Mouse (Mus musculus) embryonic stem cell, embryonic (primary cell): ENCODE results near the gene Gm4981.
"Not testable (repeated sequence)": the region's sequence is repeated elsewhere in the genome, so short reads cannot be mapped to it uniquely, and the experiment has no call there.

Experiments
- CTCF ChIA-PET, 4 experiments: fragments of 300-600 bp in 2 of 4; fragments of 350-600 bp in 2 of 4; sonication (Branson Sonifier 250); formaldehyde crosslinking; loops; one replicate each; lab custom pipeline; 2022; ENCODE audit warnings: inconsistent platforms in 2 of 4; lab: Charles Lee
- POLR2A ChIA-PET, 4 experiments: fragments of 300-600 bp in 2 of 4; fragments of 350-600 bp in 2 of 4; sonication (Branson Sonifier 250); formaldehyde crosslinking; loops; one replicate each; lab custom pipeline; 2022; ENCODE audit warnings: antibody characterized with exemption in 4 of 4, inconsistent platforms in 1 of 4; lab: Charles Lee

Gene Gm4981

GRCm38 (mm10) chr10:58236613-58237012 lies at the start of gene Gm4981:
Gm4981 (minus strand) TSS chr10:58236701.
- CTCF ChIA-PET, result no interaction called here
- POLR2A ChIA-PET, result no interaction called here

- CTCF ChIA-PET, result no interaction called here
- POLR2A ChIA-PET, result interaction anchor here in 2 of 4 experiments (0.5 to 1.5 kb wide), 2 partner anchors 26 to 55 kb away, joined by 3 read pairs; no protein-coding TSS in a partner anchor
These were observed 45.7 kb upstream of the Gm4981 start for GRCm38 (mm10) chr10:58282238-58282637.

DNA sequence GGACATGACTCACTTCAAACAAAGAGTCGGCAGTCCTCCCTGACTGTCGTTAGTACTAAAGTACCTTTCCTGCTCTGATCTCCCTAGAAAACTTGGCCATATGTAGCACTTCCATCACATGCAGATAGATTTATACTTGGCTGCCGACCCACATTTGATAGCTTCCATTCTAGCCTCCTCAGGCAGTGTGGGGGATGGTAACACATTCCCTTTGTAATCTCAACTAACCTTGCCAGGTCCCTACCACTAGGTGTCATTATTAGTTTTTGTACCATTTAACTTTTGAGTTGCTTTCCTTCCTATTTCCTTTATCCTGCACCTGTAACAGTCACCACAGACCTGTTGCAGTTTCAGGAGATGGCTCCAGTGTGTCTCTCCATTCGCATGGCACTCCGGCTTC lies 22.0 kb upstream of the Gm4981 start:
- ChIA-PET POLR2A (no interaction called here), CTCF (interaction anchor here in 2 of 4 experiments (0.5 kb wide), 2 partner anchors 98 to 452 kb away, joined by 3 read pairs; no protein-coding TSS in a partner anchor)

DNA sequence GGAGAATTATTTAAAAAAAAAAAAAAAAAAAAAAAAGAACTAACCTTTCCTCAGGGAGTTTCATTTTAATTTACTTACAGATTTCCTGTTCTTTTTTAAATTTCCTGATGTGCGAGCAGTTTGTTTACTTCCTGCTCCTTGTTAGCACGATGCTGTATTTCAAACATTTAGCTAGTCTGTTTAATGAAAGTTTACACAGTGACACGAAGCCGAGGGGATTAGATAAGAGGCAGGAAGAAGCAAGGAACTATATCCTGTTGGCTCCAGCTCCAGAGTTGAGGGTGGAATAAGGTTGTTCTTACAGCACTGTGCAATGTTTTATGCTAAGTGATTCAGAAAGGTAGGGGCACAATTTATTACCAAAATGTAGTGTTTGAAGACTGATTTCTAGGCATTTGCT lies 19.5 kb upstream of the Gm4981 start:
- ChIA-PET CTCF (interaction anchor here in 1 of 4 experiments (0.7 to 1.2 kb wide), 5 partner anchors 123 to 772 kb away, joined by 3 to 8 read pairs (median 3); no protein-coding TSS in a partner anchor), POLR2A (interaction anchor here (0.6 to 2.7 kb wide), 14 partner anchors 12 to 1870 kb away, joined by 3 to 14 read pairs (median 3); partner anchors contain the start of genes Lims1 (in 3 of the 4), Sept10 (in 1 of the 4) and Sowahc (in 1 of the 4))

DNA sequence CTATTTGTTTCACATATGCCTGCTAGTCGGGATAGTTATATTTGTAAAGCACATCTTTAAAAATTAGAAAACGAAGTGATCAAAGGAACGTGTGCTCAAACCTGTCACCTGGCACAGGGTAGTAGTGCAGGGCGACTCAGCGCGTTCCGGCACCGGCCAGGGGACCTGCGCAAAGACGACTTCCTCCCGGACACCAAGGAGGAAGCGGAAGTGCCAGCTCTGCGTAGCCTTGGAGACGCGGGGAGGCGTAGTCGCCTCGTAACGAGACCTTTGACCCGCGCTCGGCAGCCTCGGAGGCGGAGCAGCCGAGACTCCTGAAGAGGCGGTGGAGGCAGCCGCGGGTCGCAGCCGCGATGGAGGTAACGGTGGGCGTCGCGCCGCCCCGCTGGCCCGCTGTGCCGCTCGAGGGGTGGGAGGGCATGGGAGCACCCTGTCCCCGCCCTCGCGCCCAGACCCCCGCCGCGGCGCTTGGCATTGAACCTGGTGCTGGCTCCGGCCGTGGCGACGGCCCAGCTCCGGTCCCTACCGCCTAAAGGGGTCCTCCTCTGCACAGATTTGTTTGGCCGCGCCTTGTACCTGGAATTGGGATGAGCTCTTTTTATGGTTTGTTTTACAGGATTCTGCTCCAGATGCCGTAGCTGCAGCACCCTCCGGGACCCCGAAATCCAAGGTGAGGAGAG lies 18.9 kb upstream of the Gm4981 start, which contains the start of gene Gcc2:
Gene Gcc2, plus strand, starts transcription at position 285 of the 680 bp plus-strand sequence.
- CTCF ChIA-PET, result interaction anchor here in 1 of 4 experiments (0.7 to 1.2 kb wide), 4 partner anchors 123 to 771 kb away, joined by 3 to 8 read pairs (median 4); no protein-coding TSS in a partner anchor
- POLR2A ChIA-PET, result interaction anchor here in 3 of 4 experiments (0.5 to 2.7 kb wide), 15 partner anchors 12 to 967 kb away, joined by 3 to 14 read pairs (median 3); partner anchors contain the start of genes Lims1 (in 3 of the 3), Sept10 (in 1 of the 3) and Sowahc (in 1 of the 3)

- ChIA-PET POLR2A (interaction anchor here in 3 of 4 experiments (0.5 to 2.7 kb wide), 7 partner anchors 68 to 967 kb away, joined by 3 to 14 read pairs (median 4); partner anchors contain the start of genes Lims1 (in 3 of the 3), Sept10 (in 1 of the 3) and Sowahc (in 1 of the 3)), CTCF (no interaction called here)
These were observed 18.2 kb upstream of the Gm4981 start for GRCm38 (mm10) chr10:58254635-58255175.

GRCm38 (mm10) chr10:58249535-58249934 lies 13.0 kb upstream of the Gm4981 start:
- ChIA-PET CTCF (no interaction called here), POLR2A (no interaction called here)

- POLR2A ChIA-PET, result interaction anchor here in 1 of 4 experiments (0.6 kb wide), 1 partner anchor 802 kb away, joined by 7 read pairs; no protein-coding TSS in a partner anchor
- CTCF ChIA-PET, result not testable (repeated sequence)
These were observed 2.7 kb upstream of the Gm4981 start for GRCm38 (mm10) chr10:58238984-58239740.

DNA sequence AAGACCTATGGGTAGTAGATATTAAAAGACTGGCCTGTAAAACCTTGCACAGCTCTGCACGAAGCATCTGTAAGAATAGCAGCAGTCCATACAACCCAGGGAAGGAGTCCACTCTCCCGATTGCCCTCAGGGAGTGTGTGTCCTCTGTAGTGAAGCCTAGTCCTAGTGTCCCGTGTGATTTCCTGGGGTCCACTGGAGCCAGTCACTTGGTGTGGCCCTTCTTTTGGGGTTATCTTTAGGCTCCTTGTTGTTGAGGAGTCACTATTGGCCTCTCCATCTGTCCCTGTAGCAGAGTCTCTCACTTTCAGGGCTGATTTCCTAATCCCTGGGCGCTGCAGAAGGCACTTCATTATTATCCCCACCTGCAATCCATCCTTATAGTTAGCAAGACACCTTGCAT lies 1.5 kb downstream of the Gm4981 start:
- POLR2A ChIA-PET, CTCF ChIA-PET: not testable (repeated sequence)

GRCm38 (mm10) chr10:58233740-58234121 lies 2.8 kb downstream of the Gm4981 start:
- POLR2A ChIA-PET, result not testable (repeated sequence)

GRCm38 (mm10) chr10:58233054-58233739 lies 3.3 kb downstream of the Gm4981 start:
- CTCF ChIA-PET, POLR2A ChIA-PET: not testable (repeated sequence)

More at GRCm38 (mm10) chr10:58233740-58234121, 2.8 kb downstream of the Gm4981 start:
- CTCF ChIA-PET, result not testable (repeated sequence)

- POLR2A ChIA-PET, result not testable (repeated sequence)
These were observed 3.9 kb downstream of the Gm4981 start, which contains the start of gene Duxf3 for GRCm38 (mm10) chr10:58232641-58232969. Duxf3 (minus strand) TSS chr10:58232675.

GRCm38 (mm10) chr10:58231779-58232640 lies 4.5 kb downstream of the Gm4981 start:
- CTCF ChIA-PET, POLR2A ChIA-PET: not testable (repeated sequence)

More at GRCm38 (mm10) chr10:58232641-58232969, 3.9 kb downstream of the Gm4981 start, which contains the start of gene Duxf3:
- CTCF ChIA-PET, result not testable (repeated sequence)

- CTCF ChIA-PET, result not testable (repeated sequence)
These were observed 5.4 kb downstream of the Gm4981 start for GRCm38 (mm10) chr10:58231088-58231487.

DNA sequence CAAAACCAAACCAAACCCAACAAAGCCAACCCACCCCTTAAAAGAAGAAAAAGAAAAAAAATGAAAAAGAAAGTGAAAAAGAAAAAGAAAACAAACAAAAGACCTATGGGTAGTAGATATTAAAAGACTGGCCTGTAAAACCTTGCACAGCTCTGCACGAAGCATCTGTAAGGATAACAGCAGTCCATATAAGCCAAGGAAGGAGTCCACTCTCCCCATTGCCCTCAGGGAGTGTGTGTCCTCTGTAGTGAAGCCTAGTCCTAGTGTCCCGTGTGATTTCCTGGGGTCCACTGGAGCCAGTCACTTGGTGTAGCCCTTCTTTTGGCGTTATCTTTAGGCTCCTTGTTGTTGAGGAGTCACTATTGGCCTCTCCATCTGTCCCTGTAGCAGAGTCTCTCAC lies 6.5 kb downstream of the Gm4981 start:
- POLR2A ChIA-PET, CTCF ChIA-PET: not testable (repeated sequence)

More at GRCm38 (mm10) chr10:58231088-58231487, 5.4 kb downstream of the Gm4981 start:
- POLR2A ChIA-PET, result not testable (repeated sequence)

DNA sequence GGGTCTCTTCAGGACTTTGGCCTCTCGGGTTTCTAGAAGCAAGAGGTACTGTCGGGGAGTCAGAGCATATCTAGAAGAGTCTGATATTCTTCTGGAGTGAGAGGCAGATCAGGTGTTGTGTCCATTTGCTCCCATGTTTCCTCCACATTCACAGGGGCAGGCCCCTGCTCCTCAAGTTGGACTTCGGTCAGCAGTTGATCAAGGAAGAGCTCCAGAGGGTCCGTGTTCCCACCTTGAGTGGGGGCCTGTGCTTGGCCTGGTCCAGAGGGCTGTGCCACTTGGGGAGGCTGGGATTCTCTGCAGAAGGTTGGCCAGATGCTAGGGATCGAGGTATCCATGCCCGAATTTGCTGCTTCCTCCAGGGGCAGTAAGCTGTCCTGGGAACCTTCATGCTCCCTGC lies 8.7 kb downstream of the Gm4981 start:
- CTCF ChIA-PET, POLR2A ChIA-PET: not testable (repeated sequence)

DNA sequence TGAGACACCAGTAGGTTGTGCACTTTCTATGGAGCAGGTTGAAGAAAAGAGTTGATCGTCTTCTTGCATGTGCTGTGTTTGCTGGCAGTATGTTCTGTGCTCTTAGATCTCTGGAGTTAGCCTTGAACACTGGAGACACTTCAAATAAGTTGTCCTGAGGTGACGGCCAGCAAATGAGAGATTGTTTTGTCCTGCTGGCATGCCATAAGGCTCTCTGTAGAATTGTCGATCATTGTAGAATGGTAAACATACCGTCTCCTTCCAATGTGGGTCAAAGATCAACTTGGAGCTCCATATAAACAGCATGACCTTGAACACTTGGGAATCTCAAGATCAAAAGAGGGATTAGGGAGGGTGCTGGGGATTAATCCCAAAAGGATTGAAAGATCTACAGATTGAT lies 10.1 kb downstream of the Gm4981 start:
- POLR2A ChIA-PET, CTCF ChIA-PET: not testable (repeated sequence)
